Mouse (Mus musculus) bone marrow, adult 2 months (tissue): ENCODE data around the gene Hbb-bh1. TPM values are rescaled to one million over a fixed set of nuclear protein-coding genes. Genes with fewer than 3 reads are reported as not detected.
"Not testable (repeated sequence)": the region's sequence is repeated elsewhere in the genome, so short reads cannot be mapped to it uniquely, and the experiment has no call there.

Source experiments
- H3K27ac ChIP-seq: fragments of 200-500 bp; 2 replicates; pipeline ENCODE4 v1.5.1; 2012; ENCODE audit warnings: low read depth, mild to moderate bottlenecking, control low read depth, inconsistent platforms, low read length; ENCODE audit not compliant: control insufficient read depth, poor library complexity, insufficient read depth
- H3K4me1 ChIP-seq: fragments of 200-500 bp; 2 replicates; pipeline ENCODE4 v1.6.1; 2011; ENCODE audit warnings: low read length; ENCODE audit not compliant: control insufficient read depth, insufficient read depth
- H3K4me3 ChIP-seq: fragments of 200-500 bp; replicated peaks from 2 replicates; pipeline ENCODE3; 2011; ENCODE audit warnings: mild to moderate bottlenecking, low read depth, low read length, control low read depth; ENCODE audit not compliant: control insufficient read depth
- CTCF ChIP-seq: fragments of 200-500 bp; IDR thresholded peaks from 2 replicates; pipeline ENCODE4 v1.5.1; 2011; ENCODE audit warnings: low read length, control low read depth; ENCODE audit not compliant: control insufficient read depth, insufficient read depth
- POLR2A ChIP-seq: fragments of 200-500 bp; IDR thresholded peaks from 2 replicates; pipeline ENCODE4 v1.6.1; 2011; ENCODE audit warnings: low read depth, mild to moderate bottlenecking, control low read depth, low read length, borderline replicate concordance; ENCODE audit not compliant: control insufficient read depth
- WGBS: fragments of 180-500 bp; shearing (Covaris S2); methylation state at CpG from one replicate; pipeline ENCODE4 v1.1.7; 2018; 5-methylcytosine and 5-hydroxymethylcytosine counted together
- polyA plus RNA-seq: library from polyadenylated mRNA; stranded (reverse); fragments of >200 nt; gene quantifications from 2 replicates; pipeline ENCODE4 v1.2.4, GENCODE M21; 2011; ENCODE audit warnings: low replicate concordance; ENCODE audit not compliant: missing spikeins, insufficient read depth, insufficient read length

Hbb-bh1 gene
- polyA plus RNA-seq, 1 experiment = not detected

GRCm38 (mm10) chr7:103859076-103859475 is 16.1 kb upstream of the Hbb-bh1 start:
- no peak overlapping the region for H3K4me3 ChIP-seq
- H3K27ac ChIP-seq = no peak overlapping the region
- H3K4me1 ChIP-seq = no peaks in the 10 kb centered on the region
- 31% methylated on average over 2 of the region's 2 CpGs for WGBS
- TF ChIP-seq CTCF (no peak), POLR2A (no peak)

- H3K27ac ChIP-seq = no peak overlapping the region
- TF ChIP-seq CTCF (no peak), POLR2A (no peak)
- H3K4me1 ChIP-seq = no peaks in the 10 kb centered on the region
- no peak overlapping the region for H3K4me3 ChIP-seq
- WGBS = 56% methylated on average over 1 of the region's 1 CpGs
Observed at GRCm38 (mm10) chr7:103854669-103855068, 11.7 kb upstream of the Hbb-bh1 start.

GRCm38 (mm10) chr7:103853090-103853489 is 10.1 kb upstream of the Hbb-bh1 start, which contains the start of gene Hbb-y:
Gene Hbb-y (minus strand): TSS chr7:103853216.
- H3K4me1 ChIP-seq = no peaks in the 10 kb centered on the region
- H3K27ac ChIP-seq = no peak within 1 kb of the TSS
- 63% methylated on average over 2 of the region's 2 CpGs for WGBS
- H3K4me3 ChIP-seq = no peak within 1 kb of the TSS
- TF ChIP-seq POLR2A (no peak), CTCF (no peak)

DNA sequence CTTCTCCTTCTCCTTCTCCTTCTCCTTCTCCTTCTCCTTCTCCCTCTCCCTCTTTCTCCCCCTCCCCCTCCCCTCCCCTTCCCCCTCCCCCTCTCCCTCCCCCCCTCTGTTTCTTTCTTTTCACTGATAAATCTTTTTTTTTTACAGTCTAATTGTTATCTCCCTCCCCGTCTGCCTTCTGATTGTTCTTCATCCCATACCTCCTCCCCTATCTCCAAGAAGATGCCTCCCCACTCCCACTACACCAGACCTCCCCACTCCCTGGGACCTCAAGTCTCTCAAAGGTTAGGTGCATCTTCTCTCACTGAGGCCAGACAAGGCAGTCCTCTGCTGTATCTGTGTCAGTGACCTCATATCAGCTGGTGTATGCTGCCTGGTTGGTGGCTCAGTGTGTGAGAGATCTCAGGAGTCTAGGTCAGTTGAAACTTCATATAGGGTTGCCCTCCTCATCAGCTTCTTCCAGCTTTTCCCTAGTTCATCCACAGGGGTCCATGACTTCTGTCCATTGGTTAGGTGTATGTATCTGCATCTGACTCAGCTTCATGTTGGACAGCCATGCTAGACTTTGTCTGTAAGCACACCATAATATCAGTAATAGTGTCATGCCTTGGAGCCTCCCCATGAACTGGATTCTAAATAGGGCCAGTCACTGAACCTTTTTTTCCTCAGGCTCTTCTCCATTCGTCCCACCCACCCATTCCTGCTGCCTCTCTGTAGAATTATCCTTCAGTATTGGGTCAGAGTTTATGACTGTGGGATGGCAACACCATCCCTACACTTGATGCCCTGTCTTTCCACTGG is 1.8 kb upstream of the Hbb-bh1 start:
- Histone ChIP-seq H3K4me1 (peaks cover 1% of the 10 kb centered on the region; the same call in 1 of the 2 replicates), H3K4me3 (no peak overlapping the region), H3K27ac (no peak overlapping the region)
- TF ChIP-seq CTCF = no peak
- TF ChIP-seq POLR2A = no peak
- 50% methylated on average over 1 of the region's 2 CpGs for WGBS

GRCm38 (mm10) chr7:103840268-103840667 is 2.7 kb downstream of the Hbb-bh1 start, which contains the start of gene Hbb-bh2:
Gene Hbb-bh2 (minus strand): TSS chr7:103840520.
- WGBS = 80% methylated on average over 3 of the region's 3 CpGs
- no peak for TF ChIP-seq POLR2A
- TF ChIP-seq CTCF = no peak
- Histone ChIP-seq H3K4me3 (no peak within 1 kb of the TSS), H3K27ac (no peak within 1 kb of the TSS), H3K4me1 (peaks cover 1% of the 10 kb centered on the region; the same call in 1 of the 2 replicates)

GRCm38 (mm10) chr7:103827808-103828207 is 15.2 kb downstream of the Hbb-bh1 start, which contains the start of gene Hbb-bs:
Gene Hbb-bs (minus strand): TSS chr7:103828096.
- Histone ChIP-seq H3K4me1 (no peaks in the 10 kb centered on the region; the same call in none of the 2 replicates), H3K27ac (peak within 1 kb of the TSS; percentile 95), H3K4me3 (peak within 1 kb of the TSS; percentile 58)
- peak; percentile 56; the same call in 1 of the 2 replicates for TF ChIP-seq POLR2A
- TF ChIP-seq CTCF = no peak
- 61% methylated on average over 4 of the region's 4 CpGs for WGBS

- H3K4me1 ChIP-seq, H3K27ac ChIP-seq, H3K4me3 ChIP-seq: not testable (repeated sequence)
- no CpG with 5 or more reads among the region's 2 CpGs for WGBS
Observed at GRCm38 (mm10) chr7:103827139-103827538, 15.8 kb downstream of the Hbb-bh1 start.

- H3K4me3 ChIP-seq = peak overlapping the region; percentile 55
- WGBS = 62% methylated on average over 3 of the region's 3 CpGs
- TF ChIP-seq CTCF = no peak
- TF ChIP-seq POLR2A = 0 out of 2 replicates have a peak, but pooled peaks have one; percentile 43
- no peaks in the 10 kb centered on the region; the same call in none of the 2 replicates for H3K4me1 ChIP-seq
- peak overlapping the region; percentile 85 for H3K27ac ChIP-seq
Observed at GRCm38 (mm10) chr7:103826255-103826887, 16.6 kb downstream of the Hbb-bh1 start.
